Mouse (Mus musculus) midbrain, embryonic 14.5 days (tissue): ENCODE data around the gene Trpc4. TPM values are rescaled to one million over a fixed set of nuclear protein-coding genes. Genes with fewer than 3 reads are reported as not detected.
A peak's percentile ranks its signal among the peaks of the same experiment; 100 is the strongest.

ENCODE experiments used
- ATAC-seq: fragments of 200-750 bp; cut with Nextera tagmentation; 2 replicates; pipeline ENCODE4 v1.8.0; 2017; ENCODE audit warnings: moderate number of reproducible peaks, moderate library complexity; ENCODE audit not compliant: low FRiP score, low TSS enrichment
- DNase-seq: peaks from one replicate; pipeline ENCODE4 v3.0.0-alpha.2; 2015
- H3K27ac ChIP-seq: fragments of 300-500 bp; sonication (generic); replicated peaks from 2 replicates; pipeline ENCODE4 v1.5.1; 2014; ENCODE audit warnings: mild to moderate bottlenecking, low read depth, low read length, moderate library complexity
- H3K27me3 ChIP-seq: fragments of 300-500 bp; sonication (generic); 2 replicates; pipeline ENCODE4 v1.6.1; 2014; ENCODE audit warnings: low read length, control low read depth, mixed read lengths; ENCODE audit not compliant: control insufficient read depth, insufficient read depth
- H3K36me3 ChIP-seq: fragments of 300-500 bp; sonication (generic); 2 replicates; pipeline ENCODE4 v1.6.1; 2014; ENCODE audit warnings: low read length, control low read depth; ENCODE audit not compliant: control insufficient read depth, insufficient read depth
- H3K4me1 ChIP-seq: fragments of 300-500 bp; sonication (generic); 2 replicates; pipeline ENCODE4 v1.6.1; 2014; ENCODE audit warnings: mild to moderate bottlenecking, antibody characterized with exemption, low read length, control low read depth; ENCODE audit not compliant: control insufficient read depth, insufficient read depth
- H3K4me2 ChIP-seq: fragments of 300-500 bp; sonication (generic); 2 replicates; pipeline ENCODE4 v1.6.1; 2014; ENCODE audit warnings: mild to moderate bottlenecking, low read length, moderate library complexity
- H3K4me3 ChIP-seq: fragments of 300-500 bp; sonication (generic); replicated peaks from 2 replicates; pipeline ENCODE4 v1.5.1; 2014; ENCODE audit warnings: low read depth, low read length
- H3K9ac ChIP-seq: fragments of 300-500 bp; sonication (generic); replicated peaks from 2 replicates; pipeline ENCODE4 v1.6.1; 2014; ENCODE audit warnings: mild to moderate bottlenecking, low read length, moderate library complexity
- H3K9me3 ChIP-seq: fragments of 300-500 bp; sonication (generic); 2 replicates; pipeline ENCODE4 v1.6.1; 2016; ENCODE audit warnings: low read length, control low read depth, mixed read lengths; ENCODE audit not compliant: control insufficient read depth
- WGBS: fragments of 180-500 bp; shearing (Covaris S2); extraction: QIAGEN DNeasy Blood & Tissue Kit; methylation state at CpG from one replicate; pipeline ENCODE4 v1.1.7; 2014; 5-methylcytosine and 5-hydroxymethylcytosine counted together
- polyA plus RNA-seq: library from polyadenylated mRNA; unstranded; fragments of >200 nt; fragmentation: Nextera tagmentation; extraction: Ambion mirVana; gene quantifications from 2 replicates; pipeline ENCODE4 v1.2.1, GENCODE M21; 2014

Trpc4 gene
- polyA plus RNA-seq, 1 experiment from 2014 or later = 8.3 TPM

GRCm38 (mm10) chr3:54314055-54314454 is 158.2 kb downstream of the Trpc4 start:
- WGBS = 93% methylated on average over 2 of the region's 2 CpGs
- Histone ChIP-seq H3K36me3 (no peaks in the 10 kb centered on the region), H3K9ac (no peak overlapping the region), H3K4me1 (no peaks in the 10 kb centered on the region), H3K4me3 (no peak overlapping the region), H3K4me2 (no peak overlapping the region), H3K27ac (no peak overlapping the region), H3K9me3 (no peaks in the 10 kb centered on the region), H3K27me3 (no peaks in the 10 kb centered on the region)
- ATAC-seq (no peak), DNase-seq (peak; percentile 28)

- Histone ChIP-seq H3K9ac (no peak overlapping the region), H3K27me3 (no peaks in the 10 kb centered on the region), H3K36me3 (no peaks in the 10 kb centered on the region), H3K9me3 (no peaks in the 10 kb centered on the region), H3K4me1 (no peaks in the 10 kb centered on the region), H3K4me2 (no peak overlapping the region), H3K27ac (no peak overlapping the region), H3K4me3 (no peak overlapping the region)
- 31% methylated on average over 9 of the region's 9 CpGs for WGBS
- DNase-seq (peak; percentile 78), ATAC-seq (0 out of 2 replicates have a peak, but pooled peaks have one; percentile 17)
These were observed 197.2 kb downstream of the Trpc4 start for GRCm38 (mm10) chr3:54352891-54353652.

GRCm38 (mm10) chr3:54357561-54357960 is 201.7 kb downstream of the Trpc4 start:
- Histone ChIP-seq H3K9ac (no peak overlapping the region), H3K4me3 (no peak overlapping the region), H3K4me2 (no peak overlapping the region), H3K36me3 (no peaks in the 10 kb centered on the region), H3K9me3 (no peaks in the 10 kb centered on the region), H3K27ac (no peak overlapping the region), H3K4me1 (no peaks in the 10 kb centered on the region), H3K27me3 (no peaks in the 10 kb centered on the region)
- ATAC-seq = no peak
- WGBS = 60% methylated on average over 3 of the region's 3 CpGs
- peak; percentile 67 for DNase-seq

GRCm38 (mm10) chr3:54358463-54359189 is 202.8 kb downstream of the Trpc4 start:
- ATAC-seq = no peak
- 68% methylated on average over 15 of the region's 15 CpGs for WGBS
- no peak overlapping the region for H3K4me2 ChIP-seq

GRCm38 (mm10) chr3:54360897-54361296 is 205.1 kb downstream of the Trpc4 start, which contains the start of gene Postn:
TSS of gene Postn (plus strand) at chr3:54361109.
- H3K4me3 ChIP-seq = no peak within 1 kb of the TSS
- H3K27me3 ChIP-seq = no peaks in the 10 kb centered on the region
- H3K36me3 ChIP-seq = no peaks in the 10 kb centered on the region
- H3K27ac ChIP-seq = no peak within 1 kb of the TSS
- H3K4me1 ChIP-seq = no peaks in the 10 kb centered on the region
- no peak for ATAC-seq
- H3K9me3 ChIP-seq = no peaks in the 10 kb centered on the region
- WGBS = 51% methylated on average over 6 of the region's 6 CpGs
- no peak for DNase-seq
- no peak within 1 kb of the TSS for H3K9ac ChIP-seq
- no peak within 1 kb of the TSS for H3K4me2 ChIP-seq

More at GRCm38 (mm10) chr3:54358463-54359189, 202.8 kb downstream of the Trpc4 start:
- Histone ChIP-seq H3K4me3 (no peak overlapping the region), H3K36me3 (no peaks in the 10 kb centered on the region), H3K27ac (no peak overlapping the region), H3K4me1 (no peaks in the 10 kb centered on the region), H3K27me3 (no peaks in the 10 kb centered on the region), H3K9me3 (no peaks in the 10 kb centered on the region), H3K9ac (no peak overlapping the region)
- DNase-seq = no peak

GRCm38 (mm10) chr3:54361656-54362055 is 205.8 kb downstream of the Trpc4 start:
- Histone ChIP-seq H3K9ac (no peak overlapping the region), H3K4me1 (no peaks in the 10 kb centered on the region), H3K4me3 (no peak overlapping the region), H3K4me2 (no peak overlapping the region), H3K27ac (no peak overlapping the region), H3K36me3 (no peaks in the 10 kb centered on the region), H3K9me3 (no peaks in the 10 kb centered on the region), H3K27me3 (no peaks in the 10 kb centered on the region)
- DNase-seq (no peak), ATAC-seq (no peak)

Other genes starting within 250 kb of the Trpc4 start
- 2.8 and 13.1 TPM in 2 replicates for gene Postn, start 205.1 kb downstream of the Trpc4 start, polyA plus RNA-seq